Mouse (Mus musculus) kidney, postnatal 14 days (tissue): ENCODE results near the gene Ugt1a9.
A peak's percentile ranks its signal among the peaks of the same experiment; 100 is the strongest.

ENCODE experiments used
- DNase-seq: peaks from one replicate; pipeline ENCODE4 v3.0.0; 2022; ENCODE audit warnings: mixed read lengths

Ugt1a9 gene

DNA sequence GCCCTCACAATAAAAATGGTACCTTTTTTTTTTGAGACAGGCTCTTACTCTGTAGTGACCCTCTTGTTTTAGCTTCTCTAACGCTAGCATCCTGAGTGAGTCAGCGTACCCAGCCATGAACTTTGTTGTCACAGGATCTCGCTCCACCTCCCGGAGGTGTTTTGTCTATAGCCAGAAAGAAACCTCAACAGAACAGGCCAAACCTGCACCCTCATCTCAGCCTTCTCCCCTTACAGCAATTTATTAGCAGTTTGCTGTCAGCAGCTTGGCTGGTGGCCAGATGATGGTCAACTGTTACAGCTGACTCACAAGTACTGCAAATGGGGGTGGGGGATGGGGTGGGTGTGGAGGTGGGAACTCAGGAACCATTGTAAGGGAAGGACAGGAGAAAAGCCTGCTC lies 191.7 kb downstream of the Ugt1a9 start:
- DNase-seq = peak; percentile 82

DNA sequence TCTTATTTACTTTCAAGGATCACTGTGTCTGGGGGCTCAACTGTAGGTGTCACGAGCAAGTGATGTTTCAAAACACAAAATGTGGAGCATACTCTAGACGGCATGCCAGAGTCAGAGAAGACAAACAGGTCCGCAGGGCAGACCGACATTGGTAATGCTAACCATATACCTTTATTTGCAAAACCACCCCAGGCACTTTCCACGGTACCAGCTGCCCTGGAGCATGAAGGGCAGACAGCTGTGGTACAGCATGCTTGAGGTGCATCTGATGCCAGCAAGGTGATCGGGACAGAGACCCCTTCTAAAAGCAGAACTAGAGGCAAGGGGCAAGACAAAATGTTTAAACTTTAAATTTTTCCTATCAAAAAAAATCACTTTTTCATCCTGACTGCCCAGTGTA lies 192.4 kb downstream of the Ugt1a9 start:
- DNase-seq = no peak

DNA sequence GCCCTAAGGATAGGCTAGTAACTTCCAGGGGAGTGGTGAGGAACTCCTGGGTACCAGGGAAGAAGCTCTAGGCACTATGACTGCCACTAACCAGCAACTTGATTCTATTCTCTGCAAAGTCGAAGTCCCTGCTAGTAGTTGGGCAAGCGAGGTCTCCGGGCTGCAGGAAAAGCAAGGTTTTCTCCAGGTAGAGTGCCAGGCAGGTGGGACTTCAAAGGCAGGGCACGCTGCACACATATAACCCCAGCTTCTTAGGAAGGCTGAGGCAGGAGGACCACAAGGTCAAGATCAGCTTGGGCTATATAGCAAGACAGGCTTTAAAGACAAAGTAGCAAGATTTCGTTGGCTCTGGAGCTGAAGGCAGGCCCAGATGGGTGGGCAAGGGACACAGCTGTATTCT lies 193.2 kb downstream of the Ugt1a9 start:
- DNase-seq = no peak

DNA sequence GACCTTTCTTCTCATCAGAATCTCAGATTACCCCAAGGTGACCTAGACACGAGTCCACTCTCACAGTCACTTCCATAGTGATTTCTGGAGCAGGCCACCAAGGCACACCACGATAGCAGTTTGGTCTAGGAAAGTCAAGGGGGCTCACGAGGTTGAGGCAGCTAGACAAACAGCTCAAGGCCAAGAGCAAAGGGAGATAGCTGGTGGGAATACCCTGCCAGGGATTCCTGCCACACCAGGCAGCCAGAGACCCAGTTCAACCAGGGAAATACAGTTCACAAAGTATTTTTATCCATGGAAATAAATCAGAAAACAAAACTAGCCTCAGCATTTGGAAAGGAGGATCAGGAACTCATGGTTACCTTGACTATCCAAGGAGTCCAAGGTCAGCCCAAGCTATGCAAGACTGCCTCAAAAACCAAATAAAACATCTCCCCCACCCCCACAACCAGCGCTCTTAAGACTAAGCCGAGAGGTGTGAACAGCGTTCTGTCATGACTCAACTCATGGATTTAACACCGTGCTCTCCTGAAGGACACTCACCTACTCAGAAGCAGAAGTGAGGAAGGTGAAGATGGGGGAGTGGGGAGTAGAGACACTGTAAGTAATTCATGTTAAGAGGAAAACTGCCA lies 193.8 kb downstream of the Ugt1a9 start:
- no peak for DNase-seq

DNA sequence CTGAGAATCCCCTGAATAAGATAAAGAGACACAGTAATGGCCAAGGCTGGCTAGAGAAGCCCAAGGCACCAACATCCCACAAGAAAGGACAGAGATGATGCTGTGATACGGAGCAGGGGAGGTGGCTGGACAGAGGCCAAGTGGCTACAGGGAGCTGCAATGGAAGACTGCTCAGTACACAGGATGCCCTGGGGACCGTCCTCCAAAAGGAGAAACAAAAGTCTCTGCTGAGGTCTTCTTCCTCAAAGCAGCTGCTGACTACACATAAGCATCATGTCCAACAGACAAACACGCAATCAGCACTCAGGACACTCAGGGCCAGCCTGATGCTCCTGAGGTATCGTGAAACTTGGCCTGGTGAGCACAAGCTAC lies 194.3 kb downstream of the Ugt1a9 start:
- DNase-seq = no peak

DNA sequence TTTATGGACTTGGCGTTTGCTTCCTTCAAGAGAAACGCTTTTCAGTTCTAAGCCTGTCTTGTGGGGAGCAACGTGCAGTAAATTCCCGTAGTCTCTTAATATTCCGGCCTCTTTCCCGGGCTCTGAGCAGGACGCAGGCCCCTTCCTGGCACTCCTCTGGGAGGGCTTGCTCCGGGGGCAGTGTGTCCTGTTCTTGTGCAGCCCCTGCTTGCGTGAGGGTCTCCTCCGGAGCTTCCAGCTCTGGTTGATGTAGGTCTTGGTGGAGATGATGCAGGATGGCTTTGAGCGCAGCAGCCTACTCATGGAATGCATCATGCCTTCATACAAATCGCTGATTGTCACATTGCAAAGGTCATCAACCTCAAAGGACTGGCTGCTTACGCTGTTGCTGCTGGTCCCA lies 195.5 kb downstream of the Ugt1a9 start:
- no peak for DNase-seq

DNA sequence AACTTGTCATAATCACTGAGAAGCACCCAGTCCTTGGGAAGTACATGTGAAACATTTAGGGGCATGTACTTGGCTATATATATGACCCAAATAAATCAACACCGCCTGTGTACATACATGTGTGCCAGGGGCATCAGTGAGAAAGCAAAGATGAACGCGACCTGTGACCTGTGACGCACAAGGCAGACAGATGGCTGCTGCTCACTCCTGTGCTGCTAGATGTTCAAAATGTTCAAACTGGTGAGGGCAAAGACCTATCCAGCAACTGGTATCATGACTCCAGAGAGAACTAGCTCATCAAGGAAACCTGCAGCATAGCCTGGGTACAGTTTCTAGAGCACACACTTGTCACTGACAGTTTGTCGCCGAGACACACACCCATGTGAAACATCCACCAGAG lies 196.9 kb downstream of the Ugt1a9 start:
- DNase-seq = no peak

DNA sequence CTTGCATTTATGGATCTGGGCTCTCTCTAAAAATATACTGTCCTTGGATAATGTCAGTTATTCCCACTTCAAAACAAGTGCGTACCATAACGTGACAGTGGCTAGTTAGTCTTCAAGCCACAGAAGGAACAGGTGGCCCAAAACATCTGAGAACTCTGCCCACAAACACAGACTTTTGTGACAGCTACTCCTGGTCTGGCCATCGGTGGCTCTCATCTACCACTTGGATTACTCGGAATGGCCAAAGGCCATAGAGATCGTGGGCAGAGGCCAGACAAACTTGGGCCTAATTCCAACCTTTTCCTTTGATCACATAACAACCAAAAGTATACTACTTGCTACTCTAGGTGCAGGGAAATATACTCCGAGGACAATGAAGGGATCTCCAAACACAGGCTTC lies 197.5 kb downstream of the Ugt1a9 start:
- no peak for DNase-seq
